Mouse (Mus musculus): ENCODE measurements around the gene 6430628N08Rik. TPM values are rescaled to one million over a fixed set of nuclear protein-coding genes. Genes with fewer than 3 reads are reported as not detected.

Gene 6430628N08Rik
- total RNA-seq, 1 experiment from 2014 or later, result not detected

GRCm38 (mm10) chr4:115937061-115937976, 46.9 kb downstream of the 6430628N08Rik start:
- no peak for ATAC-seq (replicated peaks; ENCODE audit: low read depth, poor library complexity, severe bottlenecking)

DNA sequence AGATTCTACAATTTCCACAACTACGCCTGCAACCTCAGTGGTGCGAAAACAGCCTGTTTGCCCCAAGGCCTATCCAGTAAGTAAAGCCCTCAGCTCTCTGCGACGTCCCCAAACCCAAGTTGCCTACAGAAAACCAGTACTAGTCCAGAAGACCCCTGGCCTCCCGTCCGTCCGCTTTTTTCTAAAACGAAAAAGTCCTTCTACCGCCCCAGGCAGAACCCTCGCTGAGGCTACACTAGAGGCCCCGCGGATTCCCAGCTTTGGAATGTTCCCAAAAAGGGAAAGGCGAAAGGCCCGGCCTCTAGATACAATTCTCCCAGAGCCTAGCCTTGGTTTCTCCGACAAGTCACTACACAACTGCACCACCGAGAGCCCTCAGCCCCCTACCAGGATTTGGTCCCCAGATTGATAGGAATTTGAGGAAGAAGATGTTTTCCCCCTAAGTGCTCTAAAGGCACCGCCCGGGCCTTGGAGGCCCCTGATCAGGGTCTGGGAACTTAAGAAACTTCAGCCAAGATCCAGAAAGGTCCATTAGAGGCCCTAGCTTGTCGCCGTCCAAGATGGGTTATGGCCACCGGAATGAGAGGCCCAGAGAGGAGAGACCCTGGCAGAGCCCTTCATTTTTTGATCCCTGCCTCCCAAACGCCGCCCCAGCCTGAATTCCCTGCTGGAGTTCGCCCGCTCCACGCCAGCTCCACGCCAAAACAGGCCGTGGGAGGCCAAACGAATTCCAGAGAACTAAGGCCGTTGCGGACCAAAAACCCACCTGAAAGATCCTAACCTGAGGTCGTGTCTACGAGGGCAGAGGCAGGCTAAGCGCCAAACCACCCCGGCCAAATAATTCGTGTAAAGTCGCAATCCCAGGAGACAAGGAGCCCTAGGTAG, 48.1 kb downstream of the 6430628N08Rik start:
- no peak for ATAC-seq (replicated peaks; ENCODE audit: low read depth, poor library complexity, severe bottlenecking)

DNA sequence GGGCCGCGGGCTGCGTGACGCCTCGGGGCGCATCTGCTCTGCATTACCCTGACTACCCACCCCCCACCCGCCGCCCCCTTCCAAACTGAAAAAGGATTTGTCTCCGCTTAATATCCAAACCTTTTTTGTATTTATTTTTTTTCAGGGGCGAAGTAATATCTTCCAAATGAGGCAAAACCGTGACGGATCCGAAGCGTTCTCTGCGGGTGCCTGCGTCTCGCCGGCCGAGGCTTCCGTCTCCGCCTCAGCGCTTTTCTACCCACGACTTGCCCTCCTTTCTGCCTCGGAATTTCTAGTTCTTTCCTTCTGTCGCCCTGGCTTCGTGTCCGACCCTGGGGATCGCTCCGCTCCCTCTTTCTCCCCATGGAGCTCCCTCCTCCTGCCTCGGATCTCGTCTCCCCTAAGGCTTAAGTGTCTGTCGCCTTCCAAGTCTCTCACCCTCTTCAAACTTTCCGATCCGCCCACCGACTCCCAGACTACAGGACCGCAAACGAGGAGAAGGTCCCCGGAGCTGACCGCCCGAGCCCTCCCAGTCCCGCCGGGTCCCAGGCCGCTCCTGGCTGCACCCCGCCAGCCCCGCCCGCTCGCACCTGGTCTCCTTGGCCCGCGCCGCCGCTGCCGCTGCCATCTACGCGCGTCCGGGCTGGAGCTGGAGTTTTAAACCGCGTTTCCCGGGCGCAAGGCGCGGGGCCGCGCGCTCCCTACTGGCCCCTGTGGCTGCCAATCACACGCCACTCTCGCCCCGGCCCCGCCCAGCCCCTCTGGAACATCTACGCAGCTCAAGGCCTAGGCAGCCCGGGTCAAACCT, 49.0 kb downstream of the 6430628N08Rik start, which contains the start of gene Dmbx1:
Gene Dmbx1 (minus strand): TSS at position 632 of the 808 bp plus-strand sequence.
- ATAC-seq (replicated peaks; ENCODE audit: low read depth, poor library complexity, severe bottlenecking), result peak; percentile 46

DNA sequence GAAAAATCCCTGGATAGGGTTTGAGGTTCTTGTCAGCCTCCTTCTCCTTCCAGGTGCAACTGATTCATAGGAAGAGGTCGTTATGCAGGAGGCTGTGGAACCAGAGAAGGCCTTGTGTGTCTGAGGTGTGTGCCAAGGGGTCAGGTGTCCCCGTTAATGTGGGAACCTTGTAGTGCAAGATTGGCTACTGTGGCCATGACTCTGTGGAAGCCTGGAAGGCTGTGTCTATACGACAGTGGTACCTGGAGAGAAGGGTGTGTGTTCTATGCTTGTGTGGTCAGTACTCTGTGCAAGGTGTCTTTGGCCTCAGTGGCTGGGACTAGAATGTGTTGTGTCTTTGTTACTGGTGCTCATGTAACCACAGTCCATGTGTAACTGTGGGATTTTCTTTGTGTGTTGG, 50.2 kb downstream of the 6430628N08Rik start:
- no peak for ATAC-seq (replicated peaks; ENCODE audit: low read depth, poor library complexity, severe bottlenecking)

- no peak for ATAC-seq (replicated peaks; ENCODE audit: low read depth, poor library complexity, severe bottlenecking)
These were observed 50.9 kb downstream of the 6430628N08Rik start for GRCm38 (mm10) chr4:115941242-115941820.

DNA sequence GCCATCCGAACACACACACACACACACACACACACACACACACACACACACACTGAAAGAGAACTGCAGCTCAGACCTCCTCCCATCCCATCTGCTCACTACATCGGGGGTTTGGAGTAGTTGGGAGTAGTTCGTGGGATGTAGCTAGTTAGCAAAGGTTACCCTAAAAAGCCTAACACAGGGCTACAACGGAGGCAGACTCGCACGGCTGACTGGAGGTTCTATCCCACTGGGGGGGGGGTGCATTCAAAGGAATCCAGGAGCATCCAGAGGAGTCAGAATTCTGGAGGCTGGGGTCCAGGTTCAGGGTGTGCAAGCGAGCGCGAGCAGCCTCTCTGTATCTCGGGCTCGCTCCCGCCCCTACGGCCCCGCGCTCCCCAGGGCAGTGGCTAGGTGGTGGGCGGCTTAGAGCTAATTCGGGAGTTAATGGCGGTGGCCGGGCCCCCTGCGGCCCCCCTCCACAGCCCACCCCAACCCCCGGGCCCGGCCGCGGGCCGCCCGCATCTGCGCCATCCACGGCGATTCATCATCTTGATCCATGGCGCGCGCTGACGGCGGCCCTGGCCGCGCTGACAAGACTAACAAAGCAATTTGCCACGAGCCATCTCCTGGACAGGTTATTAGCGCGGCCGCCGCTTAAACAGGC, 53.3 kb downstream of the 6430628N08Rik start:
- no peak for ATAC-seq (replicated peaks; ENCODE audit: low read depth, poor library complexity, severe bottlenecking)

Other genes with a start within 250 kb of the 6430628N08Rik start
- 0.14 and 2.9 TPM in 2 replicates for gene Cyp4b1, start 242.9 kb upstream of the 6430628N08Rik start, total RNA-seq (2017)
- gene Efcab14, start 152.9 kb upstream of the 6430628N08Rik start, total RNA-seq (2017), result 32.8 and 48.6 TPM in 2 replicates
- 0.87 TPM in 1 of 2 replicates, not detected in the other for gene Tex38, start 109.6 kb upstream of the 6430628N08Rik start, total RNA-seq (2017)
- gene Atpaf1, start 105.9 kb upstream of the 6430628N08Rik start, total RNA-seq (2017), result 13.1 and 17.4 TPM in 2 replicates
- 8.4 and 16.9 TPM in 2 replicates for gene Mob3c, start 62.6 kb upstream of the 6430628N08Rik start, total RNA-seq (2017)
- gene Mknk1, start 51.5 kb upstream of the 6430628N08Rik start, total RNA-seq (2017), result 31.7 and 68.4 TPM in 2 replicates
- gene Kncn, start 6.3 kb upstream of the 6430628N08Rik start, total RNA-seq (2017), result not detected in 2 replicates
- gene Dmbx1, start 49.3 kb downstream of the 6430628N08Rik start, total RNA-seq (2017), result not detected in 2 replicates
- gene Faah, start 127.3 kb downstream of the 6430628N08Rik start, total RNA-seq (2017), result 2.2 and 3.4 TPM in 2 replicates
- gene Nsun4, start 163.2 kb downstream of the 6430628N08Rik start, total RNA-seq (2017), result 8.7 and 16.4 TPM in 2 replicates
- gene Uqcrh, start 184.4 kb downstream of the 6430628N08Rik start, total RNA-seq (2017), result 353 and 354 TPM in 2 replicates
- gene Lrrc41, start 184.6 kb downstream of the 6430628N08Rik start, total RNA-seq (2017), result 14.4 and 22.4 TPM in 2 replicates
- gene Rad54l, start 233.0 kb downstream of the 6430628N08Rik start, total RNA-seq (2017), result 24.1 and 28.7 TPM in 2 replicates
- 14.2 and 15.9 TPM in 2 replicates for gene Pomgnt1, start 233.2 kb downstream of the 6430628N08Rik start, total RNA-seq (2017)